Mouse (Mus musculus): ENCODE results near the gene Prss36.
A peak's percentile ranks its signal among the peaks of the same experiment; 100 is the strongest.
"Not testable (repeated sequence)": the region's sequence is repeated elsewhere in the genome, so short reads cannot be mapped to it uniquely, and the experiment has no call there.

The Prss36 gene

GRCm38 (mm10) chr7:127903971-127904796, 42.3 kb downstream of the Prss36 start, which contains the start of gene Bckdk:
Bckdk (plus strand) TSS chr7:127904082.
- DNase-seq (ENCODE audit: low spot score in 2 of 2), result peak; percentile 42 to 68

- no peak for DNase-seq (ENCODE audit: low spot score in 2 of 2)
Observed at GRCm38 (mm10) chr7:127901772-127902171, 44.8 kb downstream of the Prss36 start.

GRCm38 (mm10) chr7:127899997-127900396, 46.5 kb downstream of the Prss36 start:
- no peak for DNase-seq (ENCODE audit: low spot score in 2 of 2)

- DNase-seq (ENCODE audit: low spot score in 2 of 2), result no peak
Observed at GRCm38 (mm10) chr7:127898179-127898956, 48.2 kb downstream of the Prss36 start.

GRCm38 (mm10) chr7:127897542-127897941, 49.0 kb downstream of the Prss36 start:
- no peak for DNase-seq (ENCODE audit: low spot score in 2 of 2)

- DNase-seq (ENCODE audit: low spot score in 2 of 2), result peak; percentile 56 to 78
Observed at GRCm38 (mm10) chr7:127896384-127896783, 50.1 kb downstream of the Prss36 start.

- not testable (repeated sequence) for DNase-seq (ENCODE audit: low spot score in 2 of 2)
Observed at GRCm38 (mm10) chr7:127895891-127896290, 50.6 kb downstream of the Prss36 start.

GRCm38 (mm10) chr7:127895442-127895841, 51.1 kb downstream of the Prss36 start, which contains the start of the genes Gm21974 and Vkorc1:
Gm21974 (minus strand) TSS chr7:127895454.
Vkorc1 (minus strand) TSS chr7:127895617.
- peak; percentile 82 for DNase-seq (ENCODE audit: low spot score in 2 of 2)

- no peak for DNase-seq (ENCODE audit: low spot score in 2 of 2)
Observed at GRCm38 (mm10) chr7:127894480-127894879, 52.0 kb downstream of the Prss36 start.

GRCm38 (mm10) chr7:127890798-127891197, 55.7 kb downstream of the Prss36 start, which contains the start of gene Prss53:
Prss53 (minus strand) TSS chr7:127890970.
- no peak for DNase-seq (ENCODE audit: low spot score in 2 of 2)

- DNase-seq (ENCODE audit: low spot score in 2 of 2), result no peak
Observed at GRCm38 (mm10) chr7:127888821-127889220, 57.7 kb downstream of the Prss36 start.

- DNase-seq (ENCODE audit: low spot score in 2 of 2), result no peak
Observed at GRCm38 (mm10) chr7:127887781-127888180, 58.7 kb downstream of the Prss36 start.

- DNase-seq (ENCODE audit: low spot score in 2 of 2), result no peak
Observed at GRCm38 (mm10) chr7:127887191-127887590, 59.3 kb downstream of the Prss36 start.

- DNase-seq (ENCODE audit: low spot score in 2 of 2), result no peak
Observed at GRCm38 (mm10) chr7:127886551-127886950, 60.0 kb downstream of the Prss36 start.

- no peak for DNase-seq (ENCODE audit: low spot score in 2 of 2)
Observed at GRCm38 (mm10) chr7:127885951-127886350, 60.6 kb downstream of the Prss36 start.
